Mouse (Mus musculus) heart, adult 2 months (tissue): ENCODE measurements around the gene Tesmin.

Experiments
- CTCF ChIP-seq: fragments of 200-600 bp; IDR thresholded peaks from 2 replicates; pipeline ENCODE4 v1.8.1; 2022; ENCODE audit warnings: antibody characterized with exemption, mild to moderate bottlenecking, moderate library complexity
- EP300 ChIP-seq: fragments of 200-500 bp; IDR thresholded peaks from 2 replicates; pipeline ENCODE4 v1.6.1; 2011; ENCODE audit warnings: low read depth, low read length, control low read depth; ENCODE audit not compliant: insufficient read depth
- POLR2A ChIP-seq: fragments of 200-500 bp; IDR thresholded peaks from 2 replicates; pipeline ENCODE4 v1.6.1; 2011; ENCODE audit warnings: mild to moderate bottlenecking, low read depth, low read length, control low read depth; ENCODE audit not compliant: insufficient read depth

- TF ChIP-seq CTCF = no peak
- TF ChIP-seq POLR2A = no peak
- no peak for TF ChIP-seq EP300
Measured at GRCm38 (mm10) chr19:3394216-3394615, 5.6 kb downstream of the Tesmin start.
